Mouse (Mus musculus) cerebellum, adult 2 months (tissue): Measurements from ENCODE around the gene Zfyve28.

Source experiments
- CTCF ChIP-seq: fragments of 200-500 bp; IDR thresholded peaks from 2 replicates; pipeline ENCODE4 v1.5.1; 2011; ENCODE audit warnings: low read depth, mild to moderate bottlenecking, control low read depth, low read length, moderate library complexity, borderline replicate concordance; ENCODE audit not compliant: insufficient read depth
- POLR2A ChIP-seq: fragments of 200-500 bp; IDR thresholded peaks from 2 replicates; pipeline ENCODE4 v1.6.1; 2011; ENCODE audit warnings: low read length, control low read depth, borderline replicate concordance; ENCODE audit not compliant: insufficient read depth

- TF ChIP-seq CTCF: peak; percentile 75; the same call in 1 of the 2 replicates
- TF ChIP-seq POLR2A: no peak
Measured at GRCm38 (mm10) chr5:34204911-34205310, 83.3 kb downstream of the Zfyve28 start.
